Mouse (Mus musculus) liver, embryonic 16.5 days (tissue): ENCODE measurements around the gene Dus4l. TPM values are rescaled to one million over a fixed set of nuclear protein-coding genes. Genes with fewer than 3 reads are reported as not detected.
A peak's percentile ranks its signal among the peaks of the same experiment; 100 is the strongest.

Experiments
- ATAC-seq: fragments of 200-750 bp; cut with Nextera tagmentation; 2 replicates; pipeline ENCODE4 v1.8.0; 2017; ENCODE audit warnings: low read depth, mild to moderate bottlenecking, moderate number of reproducible peaks, moderate library complexity
- H3K27ac ChIP-seq: fragments of 300-500 bp; sonication (generic); 2 replicates; pipeline ENCODE4 v1.5.1; 2014; ENCODE audit warnings: mild to moderate bottlenecking, low read length
- H3K27me3 ChIP-seq: fragments of 300-500 bp; sonication (generic); 2 replicates; pipeline ENCODE4 v1.6.1; 2014; ENCODE audit warnings: low read depth, low read length, mixed read lengths; ENCODE audit not compliant: control insufficient read depth, insufficient read depth
- H3K36me3 ChIP-seq: fragments of 300-500 bp; sonication (generic); 2 replicates; pipeline ENCODE4 v1.6.1; 2014; ENCODE audit warnings: mild to moderate bottlenecking; ENCODE audit not compliant: control insufficient read depth, insufficient read depth
- H3K4me1 ChIP-seq: fragments of 300-500 bp; sonication (generic); 2 replicates; pipeline ENCODE4 v1.6.1; 2014; ENCODE audit warnings: low read depth, low read length, mixed read lengths; ENCODE audit not compliant: control insufficient read depth
- H3K4me2 ChIP-seq: fragments of 300-500 bp; sonication (generic); 2 replicates; pipeline ENCODE4 v1.6.1; 2014; ENCODE audit warnings: low read depth, low read length, mixed read lengths
- H3K4me3 ChIP-seq: fragments of 300-500 bp; sonication (generic); 2 replicates; pipeline ENCODE4 v1.5.1; 2014; ENCODE audit warnings: low read depth, mild to moderate bottlenecking, low read length
- H3K9ac ChIP-seq: fragments of 300-500 bp; sonication (generic); 2 replicates; pipeline ENCODE4 v1.6.1; 2014; ENCODE audit warnings: low read depth, low read length
- H3K9me3 ChIP-seq: fragments of 300-500 bp; sonication (generic); replicated peaks from 2 replicates; pipeline ENCODE4 v1.6.1; 2016; ENCODE audit warnings: low read length; ENCODE audit not compliant: control insufficient read depth
- WGBS: fragments of 180-500 bp; shearing (Covaris S2); extraction: QIAGEN DNeasy Blood & Tissue Kit; methylation state at CpG from one replicate; pipeline ENCODE4 v1.1.7; 2014; ENCODE audit not compliant: insufficient replicate concordance; 5-methylcytosine and 5-hydroxymethylcytosine counted together
- polyA plus RNA-seq: library from polyadenylated mRNA; unstranded; fragments of >200 nt; fragmentation: Nextera tagmentation; extraction: Ambion mirVana; gene quantifications from 2 replicates; pipeline ENCODE4 v1.2.1, GENCODE M21; 2015

Gene Dus4l
- 2.4 and 2.6 TPM in 2 replicates for polyA plus RNA-seq

DNA sequence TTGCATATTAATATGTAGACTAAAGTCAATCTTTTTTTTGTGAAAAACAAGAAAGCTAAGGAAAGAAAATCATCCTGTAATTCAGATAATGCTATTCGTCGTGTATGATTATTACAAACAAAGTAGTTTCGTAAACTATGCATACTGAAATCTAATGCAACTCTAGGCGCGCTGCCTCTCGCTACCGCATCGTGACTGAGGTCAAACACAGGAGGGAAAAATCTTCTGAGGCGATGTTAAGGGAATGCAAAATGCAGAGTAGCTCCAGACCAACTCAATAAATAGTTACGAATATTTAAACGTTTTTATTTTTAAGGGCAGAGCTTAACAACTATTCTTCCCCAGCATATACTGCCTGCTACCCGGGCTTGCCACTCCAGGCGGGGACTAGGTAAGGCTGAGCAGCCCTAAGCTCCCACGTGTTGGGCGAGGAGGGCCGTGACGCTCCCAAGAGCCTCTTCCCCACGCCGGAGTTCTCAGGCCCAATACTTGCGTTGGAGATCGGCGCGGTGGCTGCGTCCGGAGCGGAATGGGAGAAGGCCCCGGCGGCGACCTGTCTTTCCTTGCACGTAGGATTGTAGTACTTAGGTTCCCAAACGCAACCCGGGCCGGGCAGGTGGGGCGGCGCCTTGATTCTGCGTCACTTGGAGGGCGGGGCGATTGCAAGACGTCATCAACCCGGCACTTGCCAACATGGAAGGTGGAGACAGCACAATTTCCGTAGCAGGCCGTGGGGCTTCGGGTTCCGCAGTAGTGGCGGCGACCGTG lies at the start of gene Dus4l, which contains the start of gene Cog5:
Gene Dus4l, minus strand, starts transcription at position 630 of the 768 bp plus-strand sequence.
Gene Cog5, plus strand, starts transcription at position 673 of the 768 bp plus-strand sequence.
- Histone ChIP-seq H3K4me2 (peak within 1 kb of the TSS; percentile 80), H3K9me3 (no peaks in the 10 kb centered on the region), H3K4me1 (peaks cover 6% of the 10 kb centered on the region), H3K4me3 (peak within 1 kb of the TSS; percentile 92), H3K27me3 (no peaks in the 10 kb centered on the region), H3K9ac (peak within 1 kb of the TSS; percentile 80), H3K36me3 (no peaks in the 10 kb centered on the region), H3K27ac (peak within 1 kb of the TSS; percentile 74)
- WGBS: under 1% methylated on average over 47 of the region's 47 CpGs
- ATAC-seq: peak; percentile 95

DNA sequence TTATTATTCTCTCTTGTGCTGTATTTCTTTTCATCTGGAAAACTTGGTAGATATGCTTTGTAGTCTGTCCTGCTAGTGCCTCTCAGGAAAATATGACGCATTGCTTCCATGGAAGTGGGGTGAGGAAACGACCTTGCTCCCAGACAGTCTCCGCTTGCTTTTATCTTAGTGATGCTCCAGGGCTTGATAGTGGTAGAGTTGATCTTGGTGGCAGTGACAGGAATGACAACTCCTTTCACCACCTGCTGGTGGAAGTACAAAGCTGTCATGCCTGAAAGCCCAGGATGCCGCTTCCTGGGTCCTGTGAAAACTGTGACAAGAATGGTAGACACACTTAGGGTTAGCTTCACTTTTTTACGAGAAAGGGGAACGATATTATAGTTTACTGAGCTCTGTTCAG lies 49.3 kb upstream of the Dus4l start:
- H3K27ac ChIP-seq: no peak overlapping the region
- H3K9ac ChIP-seq: no peak overlapping the region
- H3K4me3 ChIP-seq: no peak overlapping the region
- no peak for ATAC-seq
- WGBS: 67% methylated on average over 6 of the region's 6 CpGs
- H3K27me3 ChIP-seq: no peaks in the 10 kb centered on the region
- H3K4me2 ChIP-seq: no peak overlapping the region
- H3K4me1 ChIP-seq: no peaks in the 10 kb centered on the region
- no peaks in the 10 kb centered on the region for H3K36me3 ChIP-seq
- H3K9me3 ChIP-seq: no peaks in the 10 kb centered on the region

DNA sequence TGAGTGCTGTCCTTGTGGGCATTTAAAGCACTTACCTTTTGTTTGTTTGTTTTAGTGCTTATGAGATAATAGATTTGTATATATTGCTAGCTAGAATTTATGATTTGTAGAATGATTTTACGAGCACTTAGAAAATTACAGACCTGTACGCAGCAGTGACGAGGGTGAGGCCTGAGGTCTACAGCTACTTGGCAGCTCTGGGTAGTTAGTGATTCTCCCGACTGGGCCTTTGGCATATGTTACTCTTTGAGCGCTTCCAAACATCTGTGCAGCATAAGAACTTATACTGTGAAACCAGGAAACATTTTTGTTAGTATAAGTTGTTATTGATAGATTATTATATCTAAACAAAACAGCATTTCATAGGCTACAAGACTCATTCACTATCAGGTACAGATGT lies 46.8 kb upstream of the Dus4l start:
- no peak overlapping the region for H3K4me2 ChIP-seq
- ATAC-seq: no peak
- 76% methylated on average over 5 of the region's 5 CpGs for WGBS

DNA sequence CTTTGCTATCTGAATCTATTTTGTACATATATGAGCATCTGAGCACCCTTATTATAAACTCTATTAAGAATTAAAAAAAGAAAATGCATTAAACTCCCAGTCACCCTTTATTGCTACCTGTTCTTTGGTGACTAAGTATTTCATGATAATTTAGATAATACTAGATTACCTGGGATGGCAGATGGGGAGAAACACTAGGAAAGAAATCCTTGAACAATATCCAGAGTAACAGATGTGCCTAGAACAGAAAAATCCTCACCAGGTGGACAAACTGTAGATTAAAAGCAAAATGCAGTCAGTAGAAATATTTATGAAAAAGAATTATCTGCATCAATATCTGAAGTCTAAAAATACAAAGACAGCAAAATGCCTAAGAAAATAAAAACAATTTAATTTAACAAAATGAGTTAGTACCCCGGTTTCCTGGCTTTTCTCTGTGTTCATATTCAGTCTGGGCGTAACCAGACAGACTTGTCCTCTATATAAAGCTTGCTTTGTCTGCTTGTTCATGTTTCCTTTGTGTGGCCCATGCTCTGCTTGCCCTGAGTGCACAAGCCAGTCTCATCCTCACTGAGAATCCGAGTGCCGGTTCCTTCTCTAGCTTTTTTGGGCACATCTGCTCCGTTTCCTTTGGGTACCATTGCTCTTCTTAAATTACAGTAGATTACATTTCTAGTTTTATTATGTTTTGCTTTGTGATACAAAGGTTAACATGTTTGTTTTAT lies 46.2 kb upstream of the Dus4l start:
- no peak overlapping the region for H3K4me2 ChIP-seq
- H3K36me3 ChIP-seq: no peaks in the 10 kb centered on the region
- no peaks in the 10 kb centered on the region for H3K9me3 ChIP-seq
- H3K4me3 ChIP-seq: no peak overlapping the region
- WGBS: 75% methylated on average over 5 of the region's 5 CpGs
- no peaks in the 10 kb centered on the region for H3K4me1 ChIP-seq
- H3K27ac ChIP-seq: no peak overlapping the region
- no peak for ATAC-seq
- H3K27me3 ChIP-seq: no peaks in the 10 kb centered on the region
- H3K9ac ChIP-seq: no peak overlapping the region

More for the DNA sequence above, 46.8 kb upstream of the Dus4l start:
- Histone ChIP-seq H3K9ac (no peak overlapping the region), H3K4me3 (no peak overlapping the region), H3K36me3 (no peaks in the 10 kb centered on the region), H3K4me1 (no peaks in the 10 kb centered on the region), H3K27me3 (no peaks in the 10 kb centered on the region), H3K27ac (no peak overlapping the region), H3K9me3 (no peaks in the 10 kb centered on the region)

DNA sequence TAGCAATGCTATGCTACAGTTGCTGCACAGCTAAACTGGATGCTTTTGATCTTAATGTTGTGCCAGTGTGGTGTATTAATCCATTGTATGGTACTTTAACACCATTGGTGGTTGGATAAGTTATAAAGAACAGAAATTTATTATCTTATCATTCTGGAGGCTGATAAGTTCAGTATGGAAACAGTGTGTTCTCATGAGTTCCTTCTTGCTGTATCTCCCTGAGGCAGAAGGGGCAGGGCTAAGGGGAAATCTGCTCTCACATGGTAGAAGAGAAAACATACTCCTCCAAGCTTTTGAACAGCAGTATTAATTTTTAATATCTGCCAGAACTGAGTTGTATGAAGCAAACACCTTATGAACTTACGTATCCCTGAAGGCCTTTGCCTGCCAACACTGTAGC lies 38.7 kb upstream of the Dus4l start:
- WGBS: 63% methylated on average over 1 of the region's 1 CpGs
- no peak overlapping the region for H3K4me2 ChIP-seq
- no peaks in the 10 kb centered on the region for H3K27me3 ChIP-seq
- H3K27ac ChIP-seq: no peak overlapping the region
- no peak for ATAC-seq
- H3K9me3 ChIP-seq: no peaks in the 10 kb centered on the region
- no peaks in the 10 kb centered on the region for H3K36me3 ChIP-seq
- no peak overlapping the region for H3K9ac ChIP-seq
- no peak overlapping the region for H3K4me3 ChIP-seq
- no peaks in the 10 kb centered on the region for H3K4me1 ChIP-seq

DNA sequence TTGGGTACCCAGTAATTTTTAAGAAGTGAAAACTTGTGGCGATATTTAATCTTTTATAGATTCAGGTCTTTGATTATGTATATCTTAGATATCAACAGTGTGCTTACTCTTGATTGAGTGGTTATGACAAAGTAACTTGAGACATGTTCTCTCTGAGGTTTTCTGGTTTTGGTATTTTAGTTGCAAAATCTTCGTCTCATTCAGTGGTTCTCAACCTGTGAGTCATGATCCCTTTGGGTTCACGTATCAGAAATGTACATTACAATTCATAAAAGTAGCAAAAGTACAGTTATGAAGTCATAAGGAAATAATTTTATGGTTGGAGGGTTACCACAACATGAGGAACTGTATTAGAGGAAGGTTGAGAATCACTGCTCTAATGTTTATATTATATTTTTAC lies 32.1 kb upstream of the Dus4l start:
- Histone ChIP-seq H3K27ac (no peak overlapping the region), H3K9me3 (no peaks in the 10 kb centered on the region), H3K4me1 (no peaks in the 10 kb centered on the region), H3K4me2 (no peak overlapping the region), H3K9ac (no peak overlapping the region), H3K27me3 (no peaks in the 10 kb centered on the region), H3K4me3 (no peak overlapping the region), H3K36me3 (no peaks in the 10 kb centered on the region)
- 79% methylated on average over 3 of the region's 3 CpGs for whole genome bisulfite sequencing
- ATAC-seq: no peak

DNA sequence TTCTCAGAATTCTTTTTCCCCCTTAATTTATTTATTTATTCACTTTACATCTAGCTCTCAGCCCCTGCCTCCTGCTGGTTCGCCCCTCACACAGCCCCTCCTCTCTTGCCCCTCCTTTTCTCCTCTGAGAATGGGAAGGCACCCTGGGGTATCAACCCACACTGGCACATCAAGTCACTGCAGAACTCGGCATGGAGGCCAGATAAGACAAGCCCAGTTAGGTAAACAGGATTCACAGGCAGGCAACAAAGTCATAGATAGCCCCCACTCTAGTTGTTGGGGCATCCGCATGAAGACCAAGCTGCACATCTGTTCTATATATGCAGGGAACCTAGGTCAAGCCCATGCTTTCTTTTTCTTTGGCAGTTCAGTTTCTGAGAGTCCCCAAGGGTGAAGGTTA lies 12.6 kb upstream of the Dus4l start:
- H3K4me2 ChIP-seq: no peak overlapping the region
- no peak overlapping the region for H3K9ac ChIP-seq
- H3K9me3 ChIP-seq: no peaks in the 10 kb centered on the region
- H3K4me3 ChIP-seq: no peak overlapping the region
- no peak overlapping the region for H3K27ac ChIP-seq
- H3K36me3 ChIP-seq: no peaks in the 10 kb centered on the region
- WGBS: 40% methylated on average over 3 of the region's 3 CpGs
- ATAC-seq: no peak
- H3K4me1 ChIP-seq: no peaks in the 10 kb centered on the region
- H3K27me3 ChIP-seq: no peaks in the 10 kb centered on the region

DNA sequence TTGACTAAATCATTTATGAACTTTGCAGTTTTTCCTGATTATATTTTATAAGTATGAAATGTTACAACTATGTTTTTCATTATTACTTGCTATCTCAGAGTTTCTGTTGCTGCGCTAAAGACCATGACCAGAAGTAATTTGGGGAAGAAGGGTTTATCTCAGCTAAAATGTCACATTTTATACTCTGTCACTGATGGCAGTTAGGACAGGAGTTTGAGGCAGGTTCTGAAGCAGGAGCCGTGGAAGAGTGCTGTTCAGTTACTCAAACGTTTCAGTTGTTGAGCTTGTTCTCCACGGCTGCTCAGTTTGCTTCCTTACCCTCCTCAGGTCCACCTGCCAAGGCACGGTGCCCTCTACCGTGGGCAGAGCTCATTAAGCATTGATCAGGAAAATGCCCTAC lies 11.4 kb upstream of the Dus4l start:
- H3K27ac ChIP-seq: no peak overlapping the region

DNA sequence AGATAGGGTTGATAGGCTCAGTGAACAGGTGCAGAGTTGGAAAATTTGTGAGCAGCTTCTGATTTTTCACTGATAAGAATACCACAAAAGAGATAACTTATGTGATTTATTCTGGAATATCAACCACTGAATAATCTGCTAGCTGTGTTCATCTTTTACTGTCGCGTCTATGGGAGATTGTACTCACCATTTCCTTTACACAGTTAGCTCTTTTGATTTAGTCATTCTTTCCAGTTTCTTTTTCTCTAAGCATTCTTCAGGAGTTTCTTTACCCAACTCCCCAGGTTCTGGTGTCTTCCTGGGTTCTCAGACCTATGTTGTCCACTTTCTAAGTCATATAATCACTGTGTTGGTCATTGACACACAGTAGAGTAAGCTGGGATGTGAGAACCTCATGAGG lies 2.2 kb upstream of the Dus4l start:
- Histone ChIP-seq H3K4me2 (no peak overlapping the region), H3K9me3 (no peaks in the 10 kb centered on the region), H3K36me3 (no peaks in the 10 kb centered on the region), H3K27ac (no peak overlapping the region), H3K4me1 (peaks cover 6% of the 10 kb centered on the region), H3K9ac (no peak overlapping the region), H3K27me3 (no peaks in the 10 kb centered on the region), H3K4me3 (no peak overlapping the region)
- 76% methylated on average over 2 of the region's 2 CpGs for WGBS
- no peak for ATAC-seq

More for the DNA sequence above, 11.4 kb upstream of the Dus4l start:
- WGBS: 71% methylated on average over 6 of the region's 6 CpGs
- no peak overlapping the region for H3K4me3 ChIP-seq
- ATAC-seq: no peak
- no peaks in the 10 kb centered on the region for H3K27me3 ChIP-seq
- H3K4me1 ChIP-seq: no peaks in the 10 kb centered on the region
- no peaks in the 10 kb centered on the region for H3K9me3 ChIP-seq
- no peak overlapping the region for H3K9ac ChIP-seq
- H3K36me3 ChIP-seq: no peaks in the 10 kb centered on the region
- no peak overlapping the region for H3K4me2 ChIP-seq
